Mouse (Mus musculus) limb, embryonic 15.5 days (tissue): ENCODE measurements around the gene Rnf212b. TPM values are rescaled to one million over a fixed set of nuclear protein-coding genes. Genes with fewer than 3 reads are reported as not detected.

Experiments
- ATAC-seq: fragments of 200-750 bp; cut with Nextera tagmentation; 2 replicates; pipeline ENCODE4 v1.8.0; 2017; ENCODE audit warnings: low read depth, moderate TSS enrichment; ENCODE audit not compliant: insufficient number of reproducible peaks, low FRiP score, low TSS enrichment
- H3K27ac ChIP-seq: fragments of 300-500 bp; sonication (generic); 2 replicates; pipeline ENCODE4 v1.5.1; 2015; ENCODE audit warnings: moderate library complexity, mild to moderate bottlenecking, inconsistent platforms
- H3K27me3 ChIP-seq: fragments of 300-500 bp; sonication (generic); 2 replicates; pipeline ENCODE4 v1.6.1; 2015; ENCODE audit warnings: inconsistent platforms
- H3K36me3 ChIP-seq: fragments of 300-500 bp; sonication (generic); 2 replicates; pipeline ENCODE4 v1.6.1; 2015; ENCODE audit warnings: inconsistent platforms
- H3K4me1 ChIP-seq: fragments of 300-500 bp; sonication (generic); 2 replicates; pipeline ENCODE4 v1.6.1; 2015; ENCODE audit warnings: inconsistent platforms
- H3K4me2 ChIP-seq: fragments of 300-500 bp; sonication (generic); 2 replicates; pipeline ENCODE4 v1.6.1; 2015; ENCODE audit warnings: mild to moderate bottlenecking, inconsistent platforms
- H3K4me3 ChIP-seq: fragments of 300-500 bp; sonication (generic); 2 replicates; pipeline ENCODE4 v1.5.1; 2015; ENCODE audit warnings: mild to moderate bottlenecking, inconsistent platforms
- H3K9ac ChIP-seq: fragments of 300-500 bp; sonication (generic); 2 replicates; pipeline ENCODE4 v1.6.1; 2015; ENCODE audit warnings: inconsistent platforms
- H3K9me3 ChIP-seq: fragments of 300-500 bp; sonication (generic); 2 replicates; pipeline ENCODE4 v1.6.1; 2016; ENCODE audit warnings: inconsistent platforms
- WGBS: fragments of 180-500 bp; shearing (Covaris S2); methylation state at CpG from one replicate; pipeline ENCODE4 v1.1.7; 2015; 5-methylcytosine and 5-hydroxymethylcytosine counted together
- polyA plus RNA-seq: library from polyadenylated mRNA; unstranded; fragments of >200 nt; fragmentation: Nextera tagmentation; extraction: Ambion mirVana; gene quantifications from 2 replicates; pipeline ENCODE4 v1.2.1, GENCODE M21; 2015

Rnf212b gene
- polyA plus RNA-seq, 1 experiment from 2014 or later, result not detected

GRCm38 (mm10) chr14:54802428-54802827 is 11.5 kb upstream of the Rnf212b start:
- Histone ChIP-seq H3K9me3 (no peaks in the 10 kb centered on the region), H3K9ac (no peak overlapping the region), H3K27me3 (no peaks in the 10 kb centered on the region), H3K4me1 (no peaks in the 10 kb centered on the region), H3K27ac (no peak overlapping the region), H3K4me2 (no peak overlapping the region), H3K36me3 (no peaks in the 10 kb centered on the region), H3K4me3 (no peak overlapping the region)
- WGBS, result 61% methylated on average over 4 of the region's 4 CpGs
- ATAC-seq, result no peak

- Histone ChIP-seq H3K9me3 (no peaks in the 10 kb centered on the region), H3K4me3 (no peak overlapping the region), H3K36me3 (no peaks in the 10 kb centered on the region), H3K4me1 (no peaks in the 10 kb centered on the region), H3K27me3 (no peaks in the 10 kb centered on the region), H3K9ac (no peak overlapping the region), H3K4me2 (no peak overlapping the region), H3K27ac (no peak overlapping the region)
- no peak for ATAC-seq
- WGBS, result 72% methylated on average over 4 of the region's 4 CpGs
Observed at GRCm38 (mm10) chr14:54806124-54806523, 7.8 kb upstream of the Rnf212b start.

- ATAC-seq, result no peak
- H3K4me2 ChIP-seq, result no peak overlapping the region
- WGBS, result 64% methylated on average over 4 of the region's 4 CpGs
- no peak overlapping the region for H3K4me3 ChIP-seq
- no peak overlapping the region for H3K9ac ChIP-seq
- no peaks in the 10 kb centered on the region for H3K4me1 ChIP-seq
- no peaks in the 10 kb centered on the region for H3K36me3 ChIP-seq
- H3K27me3 ChIP-seq, result no peaks in the 10 kb centered on the region
- H3K27ac ChIP-seq, result no peak overlapping the region
- H3K9me3 ChIP-seq, result no peaks in the 10 kb centered on the region
Observed at GRCm38 (mm10) chr14:54808718-54809667, 4.9 kb upstream of the Rnf212b start.

- no peak for ATAC-seq
- Histone ChIP-seq H3K27me3 (no peaks in the 10 kb centered on the region), H3K4me1 (no peaks in the 10 kb centered on the region), H3K4me3 (no peak overlapping the region), H3K4me2 (no peak overlapping the region), H3K9me3 (no peaks in the 10 kb centered on the region), H3K27ac (no peak overlapping the region), H3K36me3 (no peaks in the 10 kb centered on the region), H3K9ac (no peak overlapping the region)
- WGBS, result 78% methylated on average over 3 of the region's 3 CpGs
Observed at GRCm38 (mm10) chr14:54809668-54810033, 4.3 kb upstream of the Rnf212b start.

- H3K9me3 ChIP-seq, result no peaks in the 10 kb centered on the region
- WGBS, result 57% methylated on average over 3 of the region's 3 CpGs
Observed at GRCm38 (mm10) chr14:54815737-54816136, 1.8 kb downstream of the Rnf212b start.

GRCm38 (mm10) chr14:54817791-54818190 is 3.9 kb downstream of the Rnf212b start:
- ATAC-seq, result no peak
- no peak overlapping the region for H3K4me2 ChIP-seq
- WGBS, result 48% methylated on average over 2 of the region's 2 CpGs
- no peaks in the 10 kb centered on the region for H3K27me3 ChIP-seq
- H3K36me3 ChIP-seq, result no peaks in the 10 kb centered on the region
- no peak overlapping the region for H3K9ac ChIP-seq
- H3K4me3 ChIP-seq, result no peak overlapping the region
- no peaks in the 10 kb centered on the region for H3K9me3 ChIP-seq
- no peak overlapping the region for H3K27ac ChIP-seq
- no peaks in the 10 kb centered on the region for H3K4me1 ChIP-seq

More at GRCm38 (mm10) chr14:54815737-54816136, 1.8 kb downstream of the Rnf212b start:
- H3K36me3 ChIP-seq, result no peaks in the 10 kb centered on the region
- H3K4me3 ChIP-seq, result no peak overlapping the region
- no peaks in the 10 kb centered on the region for H3K27me3 ChIP-seq
- H3K9ac ChIP-seq, result no peak overlapping the region
- no peak overlapping the region for H3K27ac ChIP-seq
- H3K4me1 ChIP-seq, result no peaks in the 10 kb centered on the region
- ATAC-seq, result no peak
- no peak overlapping the region for H3K4me2 ChIP-seq

- no peak overlapping the region for H3K4me3 ChIP-seq
- H3K27ac ChIP-seq, result no peak overlapping the region
- 91% methylated on average over 2 of the region's 2 CpGs for WGBS
- no peaks in the 10 kb centered on the region for H3K36me3 ChIP-seq
- no peaks in the 10 kb centered on the region for H3K27me3 ChIP-seq
- no peaks in the 10 kb centered on the region for H3K9me3 ChIP-seq
- ATAC-seq, result no peak
- no peak overlapping the region for H3K4me2 ChIP-seq
- H3K9ac ChIP-seq, result no peak overlapping the region
- no peaks in the 10 kb centered on the region for H3K4me1 ChIP-seq
Observed at GRCm38 (mm10) chr14:54822301-54822700, 8.4 kb downstream of the Rnf212b start.

GRCm38 (mm10) chr14:54823716-54824115 is 9.8 kb downstream of the Rnf212b start:
- 44% methylated on average over 1 of the region's 1 CpGs for WGBS

GRCm38 (mm10) chr14:54843461-54843860 is 29.5 kb downstream of the Rnf212b start:
- H3K27ac ChIP-seq, result no peak overlapping the region
- 3% methylated on average over 4 of the region's 4 CpGs for WGBS

More at GRCm38 (mm10) chr14:54823716-54824115, 9.8 kb downstream of the Rnf212b start:
- no peak for ATAC-seq
- H3K4me1 ChIP-seq, result no peaks in the 10 kb centered on the region
- H3K9ac ChIP-seq, result no peak overlapping the region
- H3K27ac ChIP-seq, result no peak overlapping the region
- no peak overlapping the region for H3K4me3 ChIP-seq
- H3K9me3 ChIP-seq, result no peaks in the 10 kb centered on the region
- H3K4me2 ChIP-seq, result no peak overlapping the region
- H3K36me3 ChIP-seq, result no peaks in the 10 kb centered on the region
- no peaks in the 10 kb centered on the region for H3K27me3 ChIP-seq

GRCm38 (mm10) chr14:54855726-54856125 is 41.8 kb downstream of the Rnf212b start:
- no peak overlapping the region for H3K27ac ChIP-seq
- H3K36me3 ChIP-seq, result peaks cover 23% of the 10 kb centered on the region
- H3K4me3 ChIP-seq, result no peak overlapping the region
- H3K4me1 ChIP-seq, result no peaks in the 10 kb centered on the region
- no peak overlapping the region for H3K4me2 ChIP-seq
- 95% methylated on average over 3 of the region's 3 CpGs for WGBS
- ATAC-seq, result no peak
- no peaks in the 10 kb centered on the region for H3K9me3 ChIP-seq
- no peak overlapping the region for H3K9ac ChIP-seq
- no peaks in the 10 kb centered on the region for H3K27me3 ChIP-seq

More at GRCm38 (mm10) chr14:54843461-54843860, 29.5 kb downstream of the Rnf212b start:
- H3K4me1 ChIP-seq, result no peaks in the 10 kb centered on the region
- no peaks in the 10 kb centered on the region for H3K36me3 ChIP-seq
- no peaks in the 10 kb centered on the region for H3K27me3 ChIP-seq
- no peak overlapping the region for H3K4me3 ChIP-seq
- no peak overlapping the region for H3K4me2 ChIP-seq
- no peak overlapping the region for H3K9ac ChIP-seq
- ATAC-seq, result no peak
- H3K9me3 ChIP-seq, result no peaks in the 10 kb centered on the region

GRCm38 (mm10) chr14:54856703-54857102 is 42.8 kb downstream of the Rnf212b start:
- Histone ChIP-seq H3K9me3 (no peaks in the 10 kb centered on the region), H3K27me3 (no peaks in the 10 kb centered on the region), H3K4me3 (no peak overlapping the region), H3K4me1 (no peaks in the 10 kb centered on the region), H3K9ac (no peak overlapping the region), H3K4me2 (no peak overlapping the region), H3K27ac (no peak overlapping the region), H3K36me3 (peaks cover 23% of the 10 kb centered on the region)
- WGBS, result 84% methylated on average over 7 of the region's 7 CpGs
- no peak for ATAC-seq

GRCm38 (mm10) chr14:54857891-54858290 is 44.0 kb downstream of the Rnf212b start:
- H3K4me1 ChIP-seq, result no peaks in the 10 kb centered on the region
- no peak overlapping the region for H3K4me2 ChIP-seq
- no peak overlapping the region for H3K4me3 ChIP-seq
- peaks cover 23% of the 10 kb centered on the region for H3K36me3 ChIP-seq
- H3K9ac ChIP-seq, result no peak overlapping the region
- no peak for ATAC-seq
- H3K27ac ChIP-seq, result no peak overlapping the region
- WGBS, result 87% methylated on average over 9 of the region's 9 CpGs
- H3K27me3 ChIP-seq, result no peaks in the 10 kb centered on the region
- no peaks in the 10 kb centered on the region for H3K9me3 ChIP-seq
